Mouse (Mus musculus) kidney, adult 11 months (tissue): ENCODE data around the gene Gm1113.

Source experiments
- DNase-seq: peaks from one replicate; pipeline ENCODE4 v3.0.0; 2022

Gene Gm1113

GRCm38 (mm10) chr9:35523941-35524411 is 5.9 kb upstream of the Gm1113 start:
- peak; percentile 43 for DNase-seq

- DNase-seq, result no peak
These were observed 5.5 kb upstream of the Gm1113 start for GRCm38 (mm10) chr9:35523541-35523940.

GRCm38 (mm10) chr9:35522821-35523515 is 4.9 kb upstream of the Gm1113 start:
- DNase-seq, result no peak

GRCm38 (mm10) chr9:35522241-35522640 is 4.2 kb upstream of the Gm1113 start:
- DNase-seq, result no peak

GRCm38 (mm10) chr9:35520631-35521348 is 2.7 kb upstream of the Gm1113 start:
- no peak for DNase-seq

- no peak for DNase-seq
These were observed 1.4 kb downstream of the Gm1113 start for GRCm38 (mm10) chr9:35516711-35517110.

- DNase-seq, result no peak
These were observed 1.9 kb downstream of the Gm1113 start for GRCm38 (mm10) chr9:35516182-35516581.

GRCm38 (mm10) chr9:35513900-35514299 is 4.2 kb downstream of the Gm1113 start:
- no peak for DNase-seq

- DNase-seq, result no peak
These were observed 9.8 kb downstream of the Gm1113 start for GRCm38 (mm10) chr9:35508234-35508633.

- no peak for DNase-seq
These were observed 15.6 kb downstream of the Gm1113 start for GRCm38 (mm10) chr9:35502361-35503000.

- no peak for DNase-seq
These were observed 18.1 kb downstream of the Gm1113 start for GRCm38 (mm10) chr9:35499946-35500345.

- no peak for DNase-seq
These were observed 22.6 kb downstream of the Gm1113 start for GRCm38 (mm10) chr9:35495471-35495870.

- no peak for DNase-seq
These were observed 23.1 kb downstream of the Gm1113 start for GRCm38 (mm10) chr9:35494937-35495336.

- no peak for DNase-seq
These were observed 24.4 kb downstream of the Gm1113 start for GRCm38 (mm10) chr9:35493733-35494092.

GRCm38 (mm10) chr9:35493033-35493732 is 24.9 kb downstream of the Gm1113 start:
- peak; percentile 7 for DNase-seq

GRCm38 (mm10) chr9:35491109-35491866 is 26.8 kb downstream of the Gm1113 start:
- DNase-seq, result no peak

GRCm38 (mm10) chr9:35488496-35488895 is 29.6 kb downstream of the Gm1113 start:
- DNase-seq, result no peak

- DNase-seq, result no peak
These were observed 31.5 kb downstream of the Gm1113 start for GRCm38 (mm10) chr9:35486616-35487015.

GRCm38 (mm10) chr9:35483949-35484348 is 34.1 kb downstream of the Gm1113 start:
- DNase-seq, result no peak

GRCm38 (mm10) chr9:35482014-35482898 is 35.8 kb downstream of the Gm1113 start:
- DNase-seq, result no peak

- no peak for DNase-seq
These were observed 38.6 kb downstream of the Gm1113 start for GRCm38 (mm10) chr9:35479456-35479855.
